Mouse (Mus musculus) ES-CJ7 (cell line): Measurements from ENCODE around the gene Zfp422.

ENCODE experiments used
- DNase-seq: peaks from one replicate; pipeline ENCODE4 v3.0.0; 2011; ENCODE audit warnings: low read depth, low spot score

Gene Zfp422

DNA sequence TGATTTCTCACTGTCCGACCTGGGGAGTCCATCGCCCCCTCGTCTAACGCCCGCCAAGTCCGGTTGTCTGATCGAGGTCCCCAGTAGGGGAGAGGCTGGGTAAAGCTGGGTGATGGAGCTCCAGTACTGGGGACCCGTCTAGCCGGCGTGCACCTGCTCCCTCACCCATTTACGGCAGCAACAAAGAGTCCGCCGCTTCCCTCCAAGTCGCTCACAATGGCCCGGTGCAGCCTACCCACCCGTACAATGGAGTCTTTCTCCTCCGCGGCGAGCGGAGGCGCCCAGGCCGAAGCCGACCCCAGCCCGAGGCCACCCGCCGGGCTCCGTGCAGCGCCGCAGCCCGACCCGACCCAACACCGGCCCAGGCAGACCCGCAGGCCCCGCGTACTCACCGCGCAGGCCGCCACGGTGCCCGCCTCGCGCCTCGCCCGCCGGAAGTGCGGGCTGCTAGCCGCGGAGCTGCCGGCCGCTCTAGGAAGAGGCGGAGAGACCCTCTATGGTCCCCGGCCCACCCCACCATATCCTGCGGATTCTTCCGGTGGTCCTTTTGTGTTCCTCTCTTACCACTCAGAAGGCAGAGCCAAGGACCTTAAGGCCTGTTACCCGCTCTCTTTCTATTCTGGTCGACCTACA, at the start of gene Zfp422:
TSS of gene Zfp422 (minus strand) at position 461 of the 633 bp plus-strand sequence.
- DNase-seq = peak; percentile 73

DNA sequence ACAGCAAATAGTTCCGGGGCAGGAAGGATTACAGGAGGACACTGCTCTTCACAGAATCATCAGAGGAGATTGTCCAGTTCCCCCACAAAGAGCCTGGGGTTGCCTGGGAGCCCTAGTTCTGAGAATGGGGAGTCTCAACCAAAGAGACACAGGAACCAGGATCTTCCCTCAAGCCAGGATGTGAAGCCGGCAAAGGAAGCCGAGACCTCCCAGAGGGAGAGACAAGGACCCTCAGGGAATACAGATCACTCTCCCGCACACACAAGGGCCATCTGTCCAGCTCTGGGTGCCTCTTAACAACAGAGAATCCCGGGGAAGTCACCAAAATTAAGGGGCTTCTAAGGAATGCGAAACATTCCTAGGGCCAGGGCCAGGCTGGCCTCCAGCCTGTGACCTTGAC, 48.5 kb upstream of the Zfp422 start:
- no peak for DNase-seq

- peak; percentile 13 for DNase-seq
Measured at GRCm38 (mm10) chr6:116676355-116676913, 47.6 kb upstream of the Zfp422 start.

DNA sequence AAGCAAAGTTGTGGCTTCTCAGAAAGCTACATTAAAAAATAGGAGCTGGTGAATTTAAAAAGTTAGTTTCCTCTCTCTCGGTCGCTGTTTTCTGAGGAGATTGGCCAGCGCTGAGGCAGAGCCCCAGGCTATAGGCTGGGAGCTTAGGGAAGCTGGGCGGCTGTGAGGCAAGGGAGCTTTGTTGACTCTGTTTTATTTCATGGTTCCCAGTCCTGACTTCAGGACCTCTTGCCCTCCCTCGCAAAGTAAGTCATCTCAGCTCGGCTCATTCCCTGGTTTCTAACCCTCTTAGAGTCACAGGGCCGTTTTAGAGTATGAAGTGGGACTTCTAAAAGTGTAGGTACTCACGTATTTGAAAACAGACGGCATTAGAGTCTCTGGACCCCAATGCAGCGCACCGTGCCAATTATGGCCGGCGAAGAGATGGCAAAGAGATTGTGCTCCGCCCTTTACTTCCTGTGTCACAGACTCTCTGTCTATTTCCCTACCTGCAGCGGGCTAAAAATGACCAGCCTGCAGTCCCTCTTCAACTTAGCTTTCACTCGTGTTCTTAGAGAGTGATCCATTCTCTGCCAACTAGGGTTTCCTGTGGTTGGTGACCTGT, 45.6 kb upstream of the Zfp422 start:
- peak; percentile 16 for DNase-seq

GRCm38 (mm10) chr6:116673471-116674282, 44.9 kb upstream of the Zfp422 start, which contains the start of gene Rassf4:
Gene Rassf4 (minus strand): TSS chr6:116673952.
- DNase-seq = peak; percentile 84

DNA sequence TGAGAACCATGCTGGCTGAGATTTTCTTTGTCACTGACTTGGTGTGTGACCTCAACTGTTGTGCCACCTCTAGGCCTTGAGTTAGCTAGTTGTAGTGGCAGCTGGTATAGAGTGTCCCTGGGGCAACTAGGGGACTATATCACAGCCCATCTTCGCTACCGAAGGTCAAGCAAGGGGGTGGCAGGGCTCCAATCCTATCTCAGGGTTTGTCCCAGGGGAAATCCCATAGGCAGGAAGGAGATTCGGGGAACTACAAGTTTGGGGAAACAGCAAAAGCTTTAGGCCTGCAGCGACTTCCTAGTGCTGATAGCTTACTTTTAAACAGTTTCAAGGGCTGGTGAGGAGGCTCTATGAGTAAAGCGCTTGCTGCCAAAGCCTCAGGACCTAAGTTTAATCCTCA, 43.5 kb upstream of the Zfp422 start:
- no peak for DNase-seq

GRCm38 (mm10) chr6:116671768-116672167, 43.0 kb upstream of the Zfp422 start:
- DNase-seq = no peak

- DNase-seq = peak; percentile 60
Measured at GRCm38 (mm10) chr6:116671031-116671430, 42.2 kb upstream of the Zfp422 start.

DNA sequence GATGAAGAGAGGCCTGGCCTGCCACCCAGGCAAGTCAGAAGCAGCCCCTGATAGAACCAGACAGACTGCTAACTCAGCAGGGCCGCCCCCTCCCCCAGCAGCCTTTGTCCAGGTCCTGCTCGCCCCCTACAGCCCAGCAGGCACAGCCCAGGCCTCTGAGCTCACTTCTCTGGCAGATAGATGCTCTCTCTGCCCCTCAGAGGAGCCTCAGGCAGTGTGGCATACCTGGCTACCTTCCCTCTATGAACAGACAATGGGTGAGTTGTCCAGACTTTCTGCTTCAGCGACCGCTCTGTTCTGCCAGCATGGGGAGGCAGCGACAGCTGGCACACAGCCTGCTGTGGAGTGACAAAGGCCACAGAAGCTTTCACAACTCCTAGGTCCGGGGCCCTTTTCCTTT, 41.3 kb upstream of the Zfp422 start:
- no peak for DNase-seq

- DNase-seq = peak; percentile 75
Measured at GRCm38 (mm10) chr6:116668682-116669470, 40.1 kb upstream of the Zfp422 start.

GRCm38 (mm10) chr6:116667382-116667781, 38.6 kb upstream of the Zfp422 start:
- no peak for DNase-seq

DNA sequence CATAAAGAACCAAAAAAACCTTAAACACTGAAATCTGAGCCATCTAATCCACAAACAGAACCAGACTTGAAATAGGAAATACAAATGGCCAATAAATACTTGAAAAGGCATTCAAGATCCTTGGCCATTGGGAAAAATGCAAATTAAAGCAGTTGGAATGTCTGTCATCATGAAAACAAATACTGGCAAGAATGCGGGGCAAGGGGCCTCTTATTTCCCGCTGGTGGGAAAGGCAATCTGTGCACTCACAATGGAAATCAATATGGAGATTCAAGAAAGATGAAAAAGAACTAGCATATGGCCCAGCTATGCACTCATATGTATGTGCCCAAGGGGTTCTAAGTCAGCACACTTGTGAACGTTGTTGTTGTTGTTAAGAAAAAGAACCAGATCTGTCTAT, 38.1 kb upstream of the Zfp422 start:
- DNase-seq = no peak

GRCm38 (mm10) chr6:116666085-116666750, 37.4 kb upstream of the Zfp422 start:
- no peak for DNase-seq

DNA sequence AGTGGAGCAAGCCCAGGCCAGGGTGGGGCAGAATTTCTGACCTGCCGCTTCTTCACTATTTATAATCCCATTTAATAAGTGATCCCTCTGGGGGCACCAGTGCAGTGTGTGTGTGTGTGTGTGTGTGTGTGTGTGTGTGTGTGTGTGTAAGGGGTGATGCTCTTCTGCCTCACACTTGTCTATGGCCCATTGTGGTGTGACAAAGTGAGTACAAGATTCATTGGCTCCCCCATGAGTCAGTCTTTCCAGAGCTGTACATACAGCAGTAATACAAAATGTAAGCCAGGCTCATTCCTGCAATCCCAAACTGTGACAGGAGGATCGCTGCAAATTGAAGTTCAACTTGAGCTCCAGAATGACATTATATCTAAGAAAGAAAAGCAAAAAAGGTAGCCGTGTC, 36.0 kb upstream of the Zfp422 start:
- no peak for DNase-seq

GRCm38 (mm10) chr6:116664031-116664430, 35.2 kb upstream of the Zfp422 start:
- DNase-seq = no peak

DNA sequence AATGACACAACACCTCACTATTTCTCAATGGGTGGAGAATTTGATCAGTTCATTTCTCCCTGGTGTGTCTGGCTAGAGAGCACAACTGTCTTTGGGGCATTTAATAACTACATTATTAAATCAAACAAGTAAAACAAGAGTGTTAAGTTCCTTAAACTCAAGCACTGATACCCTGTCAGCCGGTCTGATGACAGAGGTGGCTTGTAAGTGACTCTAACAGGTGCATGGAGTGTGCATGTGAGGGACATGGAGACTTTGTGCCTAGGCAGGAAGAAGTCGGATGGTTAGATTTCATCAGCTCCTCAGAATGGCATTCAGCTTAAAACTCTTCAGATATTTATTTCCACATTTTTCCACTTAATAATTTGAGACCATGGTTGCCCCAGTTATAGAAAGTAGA, 34.6 kb upstream of the Zfp422 start:
- no peak for DNase-seq

DNA sequence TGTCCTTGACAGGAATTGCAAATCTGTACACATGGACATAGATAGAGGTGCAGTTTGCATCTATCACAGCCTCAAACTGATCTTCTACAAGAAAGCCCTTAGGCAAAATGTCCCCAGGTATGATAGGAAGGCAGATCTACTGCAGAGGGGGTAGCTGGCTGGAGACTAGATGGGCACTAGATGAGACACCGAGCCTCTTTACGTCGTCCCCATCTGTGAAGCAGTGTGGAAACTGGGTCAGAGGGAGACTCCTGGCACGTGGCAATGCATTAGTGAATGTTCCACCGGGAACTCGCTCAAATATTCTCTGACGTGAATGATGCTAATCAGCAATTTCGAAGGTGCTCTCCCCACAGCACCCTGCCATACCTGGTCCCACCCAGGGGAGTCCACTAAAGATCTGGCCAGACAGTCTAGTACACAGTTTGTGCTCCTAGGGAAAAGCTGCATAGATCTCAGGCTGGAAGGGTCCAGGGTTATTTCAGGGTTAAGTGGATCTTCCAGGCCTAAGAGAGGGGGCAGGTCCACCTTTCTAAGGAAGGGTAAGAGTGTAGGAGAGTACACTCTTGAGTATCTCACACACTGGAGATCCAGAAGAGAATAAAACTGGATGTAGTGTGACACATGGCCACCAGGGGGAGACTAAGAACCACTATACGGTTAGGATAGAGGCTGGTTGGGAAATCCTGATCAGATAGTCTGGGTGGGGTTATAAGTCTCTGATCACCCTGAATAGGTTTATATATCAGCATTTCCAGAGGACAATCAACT, 25.1 kb upstream of the Zfp422 start:
- DNase-seq = peak; percentile 50

GRCm38 (mm10) chr6:116653191-116653590, 24.4 kb upstream of the Zfp422 start:
- DNase-seq = no peak

- DNase-seq = no peak
Measured at GRCm38 (mm10) chr6:116651437-116652118, 22.8 kb upstream of the Zfp422 start.

GRCm38 (mm10) chr6:116650406-116650805, 21.6 kb upstream of the Zfp422 start, which contains the start of gene Depp1:
Gene Depp1 (plus strand): TSS chr6:116650609.
- DNase-seq = no peak
